Mouse (Mus musculus) right cerebral cortex, postnatal 4 days (tissue): Measurements from ENCODE around the gene Ephb1.

ENCODE experiments used
- DNase-seq: peaks from one replicate; pipeline ENCODE4 v3.0.0-alpha.2; 2022

Ephb1 gene

DNA sequence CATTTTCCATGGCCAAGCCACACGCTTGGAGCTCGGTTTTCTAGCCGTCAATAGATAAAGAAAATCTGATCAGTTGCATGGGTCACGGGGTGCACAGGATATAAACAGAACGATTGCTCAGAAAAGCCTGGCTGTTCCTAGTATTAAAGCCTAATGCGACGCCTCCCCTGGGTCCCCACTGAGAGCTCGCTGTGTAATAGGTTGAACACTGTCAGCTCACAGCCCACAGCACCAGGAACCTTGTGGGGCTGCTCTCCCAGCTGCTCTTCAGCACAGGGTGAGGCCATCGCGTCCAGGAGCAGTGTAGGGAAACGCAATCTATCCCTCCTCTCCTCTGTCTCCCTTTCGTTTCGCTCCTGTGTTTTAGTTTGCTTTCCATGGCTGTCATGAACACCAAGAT, 50.6 kb downstream of the Ephb1 start:
- DNase-seq = no peak

DNA sequence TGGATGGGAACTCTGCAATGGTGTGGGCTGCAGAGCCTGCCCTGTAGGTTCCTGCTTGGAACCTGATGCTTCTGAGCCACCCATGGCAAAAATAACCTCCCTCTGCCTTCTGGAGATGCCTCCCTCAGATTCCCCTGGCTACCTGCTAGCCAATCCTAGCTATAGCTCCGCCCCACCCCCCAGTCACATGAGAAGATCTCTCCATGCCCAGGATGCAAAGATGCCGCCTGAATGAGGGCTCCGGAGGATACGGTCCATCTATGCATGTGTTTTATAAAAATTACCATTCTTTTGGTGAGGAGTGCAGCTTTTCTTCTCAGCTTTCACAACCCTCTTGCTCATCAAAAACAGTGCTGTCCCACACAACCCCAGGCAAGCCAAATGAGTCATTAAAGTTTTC, 53.5 kb downstream of the Ephb1 start:
- DNase-seq = no peak

- DNase-seq = no peak
These were observed 55.8 kb downstream of the Ephb1 start for GRCm38 (mm10) chr9:102298741-102299140.

- DNase-seq = peak; percentile 28
These were observed 56.5 kb downstream of the Ephb1 start for GRCm38 (mm10) chr9:102297986-102298385.

GRCm38 (mm10) chr9:102297176-102297575, 57.3 kb downstream of the Ephb1 start:
- DNase-seq = no peak

DNA sequence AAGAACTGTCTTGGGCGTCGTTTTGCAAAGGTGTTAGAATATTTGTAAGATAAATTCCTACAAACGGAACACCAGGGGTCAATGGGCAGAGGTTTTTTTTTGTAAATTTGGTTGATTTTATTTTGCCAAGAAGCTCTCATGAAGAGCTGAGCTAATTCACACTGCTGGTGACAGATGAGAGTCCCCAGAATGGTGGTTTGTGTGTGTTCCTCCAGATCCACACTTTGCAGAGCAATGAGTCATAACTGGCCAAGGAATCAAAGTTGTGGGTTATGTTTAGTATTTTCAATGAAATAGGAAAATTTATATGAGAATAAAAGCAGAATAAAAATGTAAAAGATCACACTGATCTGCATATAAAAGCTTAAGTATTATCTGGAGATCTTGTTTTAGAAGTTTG, 60.9 kb downstream of the Ephb1 start:
- no peak for DNase-seq

DNA sequence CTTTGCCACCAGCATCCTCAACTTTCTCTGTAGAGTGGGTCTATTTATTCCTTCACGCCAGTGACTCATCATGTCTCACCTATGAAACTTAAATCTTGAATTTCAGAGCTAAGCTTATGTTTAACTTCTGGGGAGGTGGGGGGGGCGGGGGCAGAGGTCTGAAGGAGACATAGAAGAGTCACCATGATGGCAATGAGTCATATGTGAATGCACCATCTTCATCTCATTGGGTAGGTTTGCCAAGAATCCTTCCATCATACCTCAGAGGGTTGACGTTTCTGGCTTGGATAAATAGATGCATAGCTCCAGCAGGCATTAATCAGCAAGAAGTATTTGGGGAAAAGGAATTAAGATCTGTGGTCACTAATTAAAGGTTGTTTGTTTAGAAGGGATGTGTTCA, 63.3 kb downstream of the Ephb1 start:
- no peak for DNase-seq

DNA sequence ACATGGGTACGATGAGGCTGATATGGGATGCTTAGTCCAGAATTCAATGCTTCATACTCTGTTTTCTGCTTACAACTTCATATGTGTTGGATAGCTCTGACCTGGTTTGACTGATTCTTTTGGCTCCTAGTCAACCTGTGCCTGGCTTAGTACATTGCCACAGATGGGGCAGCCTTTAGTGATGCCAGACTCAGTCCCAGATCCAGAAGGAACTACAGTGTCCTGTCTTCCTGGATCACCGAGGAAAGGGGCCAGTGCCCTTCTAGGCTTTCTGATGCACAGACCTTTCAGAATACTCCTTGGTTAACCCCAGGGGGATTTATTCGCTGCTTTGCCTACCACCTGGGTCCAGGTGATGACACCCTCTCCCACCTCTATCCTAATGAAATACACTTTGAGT, 66.1 kb downstream of the Ephb1 start:
- no peak for DNase-seq

DNA sequence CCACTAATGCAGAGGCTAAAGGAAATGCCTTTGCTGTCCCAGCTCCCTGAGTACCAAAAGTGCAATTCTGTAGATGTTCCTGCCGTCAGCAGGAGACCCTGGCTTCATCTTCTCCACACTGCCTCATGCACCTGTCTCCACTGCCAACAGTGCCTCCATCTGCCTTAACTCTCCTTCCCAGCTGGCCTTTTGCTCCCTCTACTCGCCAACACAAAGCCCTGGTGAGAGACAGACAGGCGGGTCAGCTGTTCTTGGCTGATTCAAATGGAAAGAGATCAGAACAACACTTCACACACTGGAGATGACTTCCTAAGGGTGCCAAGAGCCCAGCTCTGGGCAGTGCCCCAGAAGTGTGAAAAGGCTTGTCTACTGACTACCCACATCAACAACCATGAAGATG, 78.6 kb downstream of the Ephb1 start:
- DNase-seq = no peak

DNA sequence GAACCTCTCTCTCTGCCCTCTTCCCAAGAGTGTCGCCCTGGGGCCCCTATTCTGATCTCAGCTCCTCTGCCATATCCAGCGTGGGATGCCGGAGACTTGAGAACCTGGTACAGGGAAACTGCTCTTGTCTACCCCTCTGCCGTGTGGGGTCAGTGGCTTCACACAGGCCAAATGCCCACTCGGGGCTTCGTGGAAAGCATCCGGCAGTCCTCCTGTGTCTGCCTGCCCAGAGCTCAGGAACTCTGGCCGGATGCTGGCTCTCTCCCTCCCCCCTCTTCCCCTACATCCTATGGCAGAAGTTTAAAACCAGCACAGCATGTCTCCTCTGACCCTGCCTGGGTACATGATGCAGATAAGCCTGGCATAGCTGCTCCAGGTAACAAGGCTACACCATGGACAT, 80.5 kb downstream of the Ephb1 start:
- DNase-seq = no peak

GRCm38 (mm10) chr9:102273469-102273808, 81.1 kb downstream of the Ephb1 start:
- no peak for DNase-seq

DNA sequence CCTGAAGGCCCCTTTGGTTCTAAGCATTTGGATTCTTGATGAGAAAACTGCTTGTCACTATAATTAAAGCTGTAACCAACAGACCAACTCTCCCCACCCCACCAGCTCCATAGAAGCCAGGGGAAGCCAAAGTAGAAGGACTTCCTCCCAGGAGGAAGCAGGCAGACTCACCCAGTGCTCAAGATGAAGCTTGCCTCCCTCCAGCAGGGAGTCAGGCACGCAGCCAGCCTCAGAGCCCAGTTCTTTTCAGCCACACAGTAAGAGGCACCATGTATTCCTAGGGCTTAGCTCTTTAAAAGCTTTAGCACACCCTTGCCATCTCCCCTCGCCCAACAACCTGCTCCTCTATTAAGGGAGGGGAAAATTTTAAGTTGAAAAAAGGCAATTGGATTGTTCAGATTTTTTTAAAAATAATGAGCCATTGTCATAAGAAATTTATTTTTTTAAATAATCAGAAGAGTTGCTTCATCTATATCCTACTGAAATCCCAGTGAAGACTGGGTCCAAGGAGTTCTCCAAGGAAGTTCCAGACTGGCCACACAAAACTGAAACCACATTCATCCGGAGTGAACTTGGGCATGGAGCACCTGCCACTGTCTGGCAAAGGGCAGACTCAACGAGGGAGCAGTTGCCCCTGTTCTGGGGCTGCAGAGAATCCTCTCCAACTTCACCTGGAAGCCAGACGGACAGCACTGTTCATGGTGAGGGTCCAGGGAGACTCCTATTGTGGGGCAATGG, 81.6 kb downstream of the Ephb1 start:
- DNase-seq = peak; percentile 27

DNA sequence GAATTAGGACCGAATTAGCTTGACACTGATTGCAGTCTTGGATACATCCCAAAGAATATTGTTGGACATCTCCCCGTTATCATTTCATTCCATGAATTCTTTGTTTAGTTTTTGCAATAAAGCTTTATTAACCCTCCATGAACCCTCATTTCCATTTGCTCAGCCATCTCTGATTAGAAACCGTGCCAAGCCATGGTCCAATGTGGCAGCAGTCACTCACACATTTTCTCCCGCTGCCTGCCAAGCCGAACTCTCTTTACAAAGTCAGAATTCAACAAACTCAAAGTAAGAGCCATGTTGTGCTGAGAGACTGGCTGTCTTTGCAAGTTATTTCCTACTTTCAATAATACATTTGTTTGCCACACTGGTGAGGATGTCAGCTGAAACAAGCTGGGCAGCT, 84.0 kb downstream of the Ephb1 start:
- no peak for DNase-seq

DNA sequence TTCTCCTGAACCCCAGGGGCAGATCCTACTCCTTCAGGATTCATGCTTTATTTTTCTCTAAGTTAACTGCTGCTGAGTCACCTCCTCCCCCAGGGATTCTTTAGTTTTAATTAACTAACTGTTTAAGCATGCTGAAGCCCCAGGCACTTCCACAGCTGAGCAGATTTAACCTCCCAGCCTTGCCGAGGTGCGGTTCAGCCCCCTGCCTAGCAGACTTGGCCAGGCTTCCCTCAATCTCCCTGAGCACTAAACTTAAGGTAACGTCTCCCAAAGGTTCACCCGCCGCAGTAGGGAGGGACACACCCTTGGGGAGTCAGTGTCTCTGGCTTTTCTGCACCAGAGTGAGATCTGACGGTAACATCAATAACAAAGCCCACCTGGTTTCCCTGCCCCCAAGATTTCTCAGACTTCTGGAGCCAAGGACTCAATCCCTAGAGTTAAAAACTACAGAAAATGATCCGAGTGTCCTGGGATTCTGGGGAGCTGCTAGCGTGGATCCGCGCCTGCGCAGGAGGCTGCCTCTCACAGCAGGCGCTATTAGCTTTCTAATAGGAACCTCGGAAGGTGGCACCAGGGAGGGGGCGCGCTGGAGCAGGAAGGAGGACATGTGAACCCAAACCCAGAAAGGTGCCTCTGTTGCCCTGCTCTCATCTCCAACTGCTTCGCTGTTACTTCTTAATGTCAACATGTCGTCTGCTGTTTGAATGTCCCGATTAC, 87.0 kb downstream of the Ephb1 start:
- peak; percentile 48 for DNase-seq

- DNase-seq = no peak
These were observed 90.7 kb downstream of the Ephb1 start for GRCm38 (mm10) chr9:102263760-102264159.

GRCm38 (mm10) chr9:102262100-102262501, 92.4 kb downstream of the Ephb1 start:
- no peak for DNase-seq

DNA sequence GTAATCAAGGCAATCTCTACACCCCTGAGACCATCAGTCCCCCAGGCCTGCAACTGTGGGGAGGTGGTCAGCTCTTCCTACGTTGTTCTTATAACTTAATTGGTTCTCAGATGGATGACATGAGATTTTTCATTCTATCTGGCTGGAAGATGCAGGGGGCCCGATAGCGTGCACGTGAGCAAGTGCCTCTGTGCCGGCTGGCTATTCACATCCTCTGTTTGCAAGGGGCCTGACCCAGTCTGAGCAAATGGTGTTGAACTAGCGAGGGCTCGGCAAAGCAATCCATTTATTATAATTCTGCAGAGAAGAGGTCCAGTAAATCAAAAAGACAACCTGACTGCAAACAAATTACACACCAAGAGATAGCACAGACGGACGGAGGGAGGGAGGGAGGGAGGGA, 93.0 kb downstream of the Ephb1 start:
- no peak for DNase-seq

DNA sequence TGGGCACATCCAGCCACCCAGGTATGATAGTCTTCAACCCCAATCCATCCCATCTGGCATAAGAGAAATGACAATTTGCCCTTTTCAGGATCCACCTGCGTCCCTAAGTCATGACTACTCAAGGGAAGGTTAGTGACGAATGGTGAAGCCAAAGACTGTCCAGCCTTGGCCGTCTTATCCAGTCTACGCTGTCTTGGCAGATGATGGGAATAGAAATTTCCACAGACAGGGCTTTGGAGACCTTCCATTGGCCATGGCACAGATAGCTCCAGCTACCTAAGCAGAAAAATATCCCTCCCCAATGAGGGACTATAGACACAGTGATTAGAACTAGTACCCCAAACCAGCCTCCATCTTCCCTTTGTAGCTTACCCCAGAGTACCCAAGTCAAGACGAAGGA, 98.1 kb downstream of the Ephb1 start:
- DNase-seq = no peak

- no peak for DNase-seq
These were observed 98.7 kb downstream of the Ephb1 start for GRCm38 (mm10) chr9:102255803-102256202.

DNA sequence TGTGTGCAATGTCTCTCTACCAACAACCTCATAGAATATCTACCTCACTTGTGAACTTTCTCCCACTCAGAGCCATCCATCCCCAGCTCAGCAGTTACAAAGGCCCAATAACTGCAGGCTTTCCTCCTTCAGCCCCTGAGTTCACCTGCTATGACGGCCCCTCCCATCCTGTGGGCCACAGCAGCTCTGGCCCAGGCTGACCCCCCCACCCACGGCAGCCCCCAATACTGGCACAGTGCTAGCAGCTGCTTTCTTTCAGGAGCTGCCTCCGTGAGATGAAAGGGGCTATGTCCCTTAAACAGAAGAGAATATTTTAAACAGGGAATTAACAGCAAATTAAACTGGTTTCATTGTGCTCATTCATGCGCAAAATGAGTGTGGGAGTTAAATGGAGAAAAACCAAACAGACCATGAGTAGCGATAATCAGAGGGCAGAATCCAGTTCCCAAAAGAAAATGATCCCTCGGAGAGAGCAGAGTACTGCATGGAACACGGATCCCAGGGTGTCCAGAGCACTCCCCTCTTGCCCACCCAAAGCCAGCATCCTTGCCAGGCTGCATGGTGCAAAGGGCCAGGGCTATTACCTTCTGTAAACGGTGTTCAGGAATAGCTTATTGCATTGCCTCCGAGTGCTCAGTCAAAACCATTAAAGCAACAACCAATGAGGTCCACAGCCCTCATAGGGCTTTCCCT, 105.2 kb downstream of the Ephb1 start:
- no peak for DNase-seq

GRCm38 (mm10) chr9:102245551-102245950, 108.9 kb downstream of the Ephb1 start:
- DNase-seq = no peak

- DNase-seq = no peak
These were observed 111.2 kb downstream of the Ephb1 start for GRCm38 (mm10) chr9:102243296-102243695.

- DNase-seq = no peak
These were observed 112.9 kb downstream of the Ephb1 start for GRCm38 (mm10) chr9:102241546-102241945.

- DNase-seq = no peak
These were observed 114.3 kb downstream of the Ephb1 start for GRCm38 (mm10) chr9:102240215-102240614.
